Mouse (Mus musculus) limb, embryonic 13.5 days (tissue): Measurements from ENCODE around the gene Ptprg. TPM values are rescaled to one million over a fixed set of nuclear protein-coding genes. Genes with fewer than 3 reads are reported as not detected.

Source experiments
- ATAC-seq: fragments of 200-750 bp; cut with Nextera tagmentation; 2 replicates; pipeline ENCODE4 v1.8.0; 2017; ENCODE audit warnings: low read depth, moderate number of reproducible peaks, moderate TSS enrichment; ENCODE audit not compliant: low FRiP score
- H3K27ac ChIP-seq: fragments of 300-500 bp; sonication (generic); 2 replicates; pipeline ENCODE4 v1.5.1; 2015; ENCODE audit warnings: inconsistent platforms, mild to moderate bottlenecking, moderate library complexity
- H3K27me3 ChIP-seq: fragments of 300-500 bp; sonication (generic); 2 replicates; pipeline ENCODE4 v1.6.1; 2015; ENCODE audit warnings: mild to moderate bottlenecking, inconsistent platforms
- H3K36me3 ChIP-seq: fragments of 300-500 bp; sonication (generic); 2 replicates; pipeline ENCODE4 v1.6.1; 2015; ENCODE audit warnings: inconsistent platforms, mild to moderate bottlenecking, moderate library complexity
- H3K4me1 ChIP-seq: fragments of 300-500 bp; sonication (generic); 2 replicates; pipeline ENCODE4 v1.6.1; 2015; ENCODE audit warnings: inconsistent platforms
- H3K4me2 ChIP-seq: fragments of 300-500 bp; sonication (generic); replicated peaks from 2 replicates; pipeline ENCODE4 v1.6.1; 2015; ENCODE audit warnings: inconsistent platforms, mild to moderate bottlenecking, moderate library complexity
- H3K4me3 ChIP-seq: fragments of 300-500 bp; sonication (generic); 2 replicates; pipeline ENCODE4 v1.5.1; 2015; ENCODE audit warnings: moderate library complexity, mild to moderate bottlenecking, inconsistent platforms
- H3K9ac ChIP-seq: fragments of 300-500 bp; sonication (generic); 2 replicates; pipeline ENCODE4 v1.6.1; 2015; ENCODE audit warnings: mild to moderate bottlenecking, inconsistent platforms
- H3K9me3 ChIP-seq: fragments of 300-500 bp; sonication (generic); 2 replicates; pipeline ENCODE4 v1.6.1; 2016; ENCODE audit warnings: inconsistent platforms
- WGBS: fragments of 180-500 bp; shearing (Covaris S2); methylation state at CpG from one replicate; pipeline ENCODE4 v1.1.7; 2015; 5-methylcytosine and 5-hydroxymethylcytosine counted together
- polyA plus RNA-seq: library from polyadenylated mRNA; unstranded; fragments of >200 nt; fragmentation: Nextera tagmentation; extraction: Ambion mirVana; gene quantifications from 2 replicates; pipeline ENCODE4 v1.2.1, GENCODE M21; 2015

Ptprg gene
- polyA plus RNA-seq, 1 experiment from 2014 or later, result 38.4 TPM

- Histone ChIP-seq H3K36me3 (peaks cover 3% of the 10 kb centered on the region), H3K4me1 (peaks cover 18% of the 10 kb centered on the region), H3K4me2 (no peak overlapping the region), H3K27me3 (no peaks in the 10 kb centered on the region), H3K9ac (no peak overlapping the region), H3K27ac (no peak overlapping the region; the same call in 1 of the 2 replicates), H3K9me3 (no peaks in the 10 kb centered on the region), H3K4me3 (no peak overlapping the region)
- 0 out of 2 replicates have a peak, but pooled peaks have one; percentile 24 for ATAC-seq
- 71% methylated on average over 8 of the region's 8 CpGs for WGBS
Measured at GRCm38 (mm10) chr14:12167651-12168050, 614.3 kb downstream of the Ptprg start.

GRCm38 (mm10) chr14:12177436-12177835 lies 624.1 kb downstream of the Ptprg start:
- H3K9ac ChIP-seq, result no peak overlapping the region
- no peak overlapping the region for H3K27ac ChIP-seq
- no peaks in the 10 kb centered on the region for H3K27me3 ChIP-seq
- H3K4me3 ChIP-seq, result no peak overlapping the region
- H3K4me1 ChIP-seq, result peaks cover 5% of the 10 kb centered on the region; the same call in 1 of the 2 replicates
- H3K36me3 ChIP-seq, result 0 out of 2 replicates have a peak, but pooled peaks cover 5% of the 10 kb centered on the region
- H3K4me2 ChIP-seq, result no peak overlapping the region
- no peaks in the 10 kb centered on the region for H3K9me3 ChIP-seq
- WGBS, result 29% methylated on average over 5 of the region's 5 CpGs
- ATAC-seq, result no peak

GRCm38 (mm10) chr14:12178645-12179044 lies 625.3 kb downstream of the Ptprg start:
- 76% methylated on average over 1 of the region's 1 CpGs for WGBS
- Histone ChIP-seq H3K27me3 (no peaks in the 10 kb centered on the region), H3K27ac (no peak overlapping the region), H3K4me3 (no peak overlapping the region), H3K9me3 (no peaks in the 10 kb centered on the region), H3K9ac (no peak overlapping the region), H3K4me2 (no peak overlapping the region), H3K4me1 (peaks cover 5% of the 10 kb centered on the region; the same call in 1 of the 2 replicates), H3K36me3 (0 out of 2 replicates have a peak, but pooled peaks cover 5% of the 10 kb centered on the region)
- ATAC-seq, result no peak

- no peaks in the 10 kb centered on the region for H3K27me3 ChIP-seq
- H3K4me1 ChIP-seq, result peaks cover 5% of the 10 kb centered on the region; the same call in 1 of the 2 replicates
- no peak overlapping the region for H3K4me3 ChIP-seq
- no peak overlapping the region for H3K4me2 ChIP-seq
- H3K36me3 ChIP-seq, result 0 out of 2 replicates have a peak, but pooled peaks cover 3% of the 10 kb centered on the region
- WGBS, result 50% methylated on average over 3 of the region's 3 CpGs
- no peak overlapping the region for H3K27ac ChIP-seq
- no peaks in the 10 kb centered on the region for H3K9me3 ChIP-seq
- ATAC-seq, result no peak
- no peak overlapping the region for H3K9ac ChIP-seq
Measured at GRCm38 (mm10) chr14:12180116-12180515, 626.8 kb downstream of the Ptprg start.

GRCm38 (mm10) chr14:12185040-12185439 lies 631.7 kb downstream of the Ptprg start:
- peak; percentile 48; the same call in 1 of the 2 replicates for ATAC-seq

GRCm38 (mm10) chr14:12188352-12188751 lies 635.0 kb downstream of the Ptprg start:
- H3K4me1 ChIP-seq, result peaks cover 31% of the 10 kb centered on the region
- no peaks in the 10 kb centered on the region for H3K9me3 ChIP-seq
- H3K27me3 ChIP-seq, result no peaks in the 10 kb centered on the region
- 10% methylated on average over 4 of the region's 4 CpGs for WGBS
- H3K9ac ChIP-seq, result no peak overlapping the region
- H3K36me3 ChIP-seq, result no peaks in the 10 kb centered on the region
- no peak overlapping the region for H3K4me2 ChIP-seq
- H3K4me3 ChIP-seq, result no peak overlapping the region
- peak; percentile 64; the same call in 1 of the 2 replicates for ATAC-seq
- H3K27ac ChIP-seq, result 0 out of 2 replicates have a peak overlapping the region, but pooled peaks have one; percentile 23

More at GRCm38 (mm10) chr14:12185040-12185439, 631.7 kb downstream of the Ptprg start:
- 75% methylated on average over 4 of the region's 4 CpGs for WGBS
- Histone ChIP-seq H3K4me2 (no peak overlapping the region), H3K9me3 (no peaks in the 10 kb centered on the region), H3K36me3 (no peaks in the 10 kb centered on the region), H3K27ac (no peak overlapping the region), H3K4me1 (peaks cover 27% of the 10 kb centered on the region), H3K9ac (no peak overlapping the region), H3K27me3 (no peaks in the 10 kb centered on the region), H3K4me3 (no peak overlapping the region)

- 79% methylated on average over 3 of the region's 3 CpGs for WGBS
- Histone ChIP-seq H3K4me2 (no peak overlapping the region), H3K9me3 (no peaks in the 10 kb centered on the region), H3K27me3 (no peaks in the 10 kb centered on the region), H3K9ac (no peak overlapping the region), H3K27ac (no peak overlapping the region), H3K4me3 (no peak overlapping the region), H3K4me1 (peaks cover 31% of the 10 kb centered on the region), H3K36me3 (no peaks in the 10 kb centered on the region)
- no peak for ATAC-seq
Measured at GRCm38 (mm10) chr14:12189266-12189665, 635.9 kb downstream of the Ptprg start.

GRCm38 (mm10) chr14:12189717-12190600 lies 636.6 kb downstream of the Ptprg start:
- H3K4me2 ChIP-seq, result no peak overlapping the region
- H3K27me3 ChIP-seq, result no peaks in the 10 kb centered on the region
- H3K36me3 ChIP-seq, result no peaks in the 10 kb centered on the region
- peaks cover 31% of the 10 kb centered on the region for H3K4me1 ChIP-seq
- H3K4me3 ChIP-seq, result no peak overlapping the region
- H3K9me3 ChIP-seq, result no peaks in the 10 kb centered on the region
- WGBS, result 47% methylated on average over 12 of the region's 12 CpGs
- H3K9ac ChIP-seq, result no peak overlapping the region
- ATAC-seq, result no peak
- no peak overlapping the region for H3K27ac ChIP-seq

GRCm38 (mm10) chr14:12191076-12191475 lies 637.7 kb downstream of the Ptprg start:
- peaks cover 31% of the 10 kb centered on the region for H3K4me1 ChIP-seq
- no peaks in the 10 kb centered on the region for H3K36me3 ChIP-seq
- no peaks in the 10 kb centered on the region for H3K9me3 ChIP-seq
- no peak overlapping the region for H3K9ac ChIP-seq
- no peak overlapping the region for H3K27ac ChIP-seq
- WGBS, result 90% methylated on average over 6 of the region's 6 CpGs
- no peaks in the 10 kb centered on the region for H3K27me3 ChIP-seq
- H3K4me2 ChIP-seq, result no peak overlapping the region
- no peak for ATAC-seq
- no peak overlapping the region for H3K4me3 ChIP-seq

GRCm38 (mm10) chr14:12198735-12199134 lies 645.4 kb downstream of the Ptprg start:
- H3K27ac ChIP-seq, result no peak overlapping the region
- H3K27me3 ChIP-seq, result no peaks in the 10 kb centered on the region
- no peaks in the 10 kb centered on the region for H3K36me3 ChIP-seq
- H3K4me2 ChIP-seq, result no peak overlapping the region
- H3K4me3 ChIP-seq, result no peak overlapping the region
- H3K9ac ChIP-seq, result no peak overlapping the region
- no peaks in the 10 kb centered on the region for H3K4me1 ChIP-seq
- H3K9me3 ChIP-seq, result no peaks in the 10 kb centered on the region
- no peak for ATAC-seq
- whole genome bisulfite sequencing, result 62% methylated on average over 7 of the region's 7 CpGs

- Histone ChIP-seq H3K27me3 (no peaks in the 10 kb centered on the region), H3K4me3 (no peak overlapping the region), H3K9ac (no peak overlapping the region), H3K27ac (no peak overlapping the region), H3K9me3 (no peaks in the 10 kb centered on the region), H3K4me1 (no peaks in the 10 kb centered on the region), H3K36me3 (no peaks in the 10 kb centered on the region), H3K4me2 (no peak overlapping the region)
- WGBS, result 79% methylated on average over 13 of the region's 13 CpGs
- no peak for ATAC-seq
Measured at GRCm38 (mm10) chr14:12199956-12200950, 646.9 kb downstream of the Ptprg start.
